Mouse (Mus musculus): ENCODE results near the gene Cited1.

Gene Cited1

GRCm38 (mm10) chrX:102251937-102252860, at the start of gene Cited1:
Cited1 (minus strand) TSS chrX:102252181.
- DNase-seq (ENCODE audit: low spot score in 2 of 2), result peak; percentile 39 to 45

GRCm38 (mm10) chrX:102284889-102285288, 32.9 kb upstream of the Cited1 start:
- DNase-seq (ENCODE audit: low spot score in 2 of 2), result no peak

- no peak for DNase-seq (ENCODE audit: low spot score in 2 of 2)
Measured at GRCm38 (mm10) chrX:102262620-102263345, 10.8 kb upstream of the Cited1 start.

- peak in 1 of 2 experiments; percentile 6 for DNase-seq (ENCODE audit: low spot score in 2 of 2)
Measured at GRCm38 (mm10) chrX:102259772-102260171, 7.8 kb upstream of the Cited1 start.

- DNase-seq (ENCODE audit: low spot score in 2 of 2), result peak in 1 of 2 experiments; percentile 22
Measured at GRCm38 (mm10) chrX:102253892-102254291, 1.9 kb upstream of the Cited1 start.

- peak in 1 of 2 experiments; percentile 5 for DNase-seq (ENCODE audit: low spot score in 2 of 2)
Measured at GRCm38 (mm10) chrX:102251221-102251936, 602 bp downstream of the Cited1 start.

- DNase-seq (ENCODE audit: low spot score in 2 of 2), result no peak
Measured at GRCm38 (mm10) chrX:102250891-102251170, 1.1 kb downstream of the Cited1 start.

- peak in 1 of 2 experiments; percentile 3 for DNase-seq (ENCODE audit: low spot score in 2 of 2)
Measured at GRCm38 (mm10) chrX:102250150-102250890, 1.7 kb downstream of the Cited1 start.

GRCm38 (mm10) chrX:102244334-102244733, 7.6 kb downstream of the Cited1 start:
- DNase-seq (ENCODE audit: low spot score in 2 of 2), result no peak

GRCm38 (mm10) chrX:102219126-102219525, 32.9 kb downstream of the Cited1 start:
- DNase-seq (ENCODE audit: low spot score in 2 of 2), result peak; percentile 4 to 6

GRCm38 (mm10) chrX:102215356-102215755, 36.6 kb downstream of the Cited1 start:
- DNase-seq (ENCODE audit: low spot score in 2 of 2), result peak in 1 of 2 experiments; percentile 1

Data from frontal cortex, postnatal 36 days (tissue).